Mouse (Mus musculus) bone marrow, adult 2 months (tissue): ENCODE results near the gene Dlx5.

ENCODE experiments used
- CTCF ChIP-seq: fragments of 200-500 bp; IDR thresholded peaks from 2 replicates; pipeline ENCODE4 v1.5.1; 2011; ENCODE audit warnings: low read length, control low read depth; ENCODE audit not compliant: control insufficient read depth, insufficient read depth
- POLR2A ChIP-seq: fragments of 200-500 bp; IDR thresholded peaks from 2 replicates; pipeline ENCODE4 v1.6.1; 2011; ENCODE audit warnings: low read depth, mild to moderate bottlenecking, control low read depth, low read length, borderline replicate concordance; ENCODE audit not compliant: control insufficient read depth

DNA sequence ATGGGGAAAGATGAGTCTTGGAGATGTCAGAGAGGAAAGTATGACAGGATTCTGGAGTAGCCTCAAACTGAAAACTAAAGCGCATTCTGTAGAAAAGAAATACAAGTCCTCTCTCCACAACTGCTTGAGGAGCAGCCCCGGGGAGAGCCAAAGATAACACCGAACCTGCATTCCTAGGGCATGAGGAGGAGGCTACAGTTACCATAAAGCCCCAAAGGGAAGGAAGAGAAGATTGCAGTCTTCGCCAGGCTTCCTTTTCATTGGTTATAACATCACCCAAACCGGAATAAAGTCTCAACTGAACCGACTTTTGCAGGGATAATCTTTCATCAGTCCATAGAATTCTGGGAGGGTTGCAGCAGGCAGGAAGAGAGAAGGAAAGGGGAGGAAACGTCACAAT is 51.4 kb downstream of the Dlx5 start:
- no peak for TF ChIP-seq POLR2A
- no peak for TF ChIP-seq CTCF
